Mouse (Mus musculus) T-cell, adult 2 months (primary cell): ENCODE results near the gene Loxl1.
"Not testable (repeated sequence)": the region's sequence is repeated elsewhere in the genome, so short reads cannot be mapped to it uniquely, and the experiment has no call there.

Experiments used
- DNase-seq: peaks from one replicate; pipeline ENCODE4 v3.0.0; 2022; ENCODE audit warnings: low spot score

Loxl1 gene

DNA sequence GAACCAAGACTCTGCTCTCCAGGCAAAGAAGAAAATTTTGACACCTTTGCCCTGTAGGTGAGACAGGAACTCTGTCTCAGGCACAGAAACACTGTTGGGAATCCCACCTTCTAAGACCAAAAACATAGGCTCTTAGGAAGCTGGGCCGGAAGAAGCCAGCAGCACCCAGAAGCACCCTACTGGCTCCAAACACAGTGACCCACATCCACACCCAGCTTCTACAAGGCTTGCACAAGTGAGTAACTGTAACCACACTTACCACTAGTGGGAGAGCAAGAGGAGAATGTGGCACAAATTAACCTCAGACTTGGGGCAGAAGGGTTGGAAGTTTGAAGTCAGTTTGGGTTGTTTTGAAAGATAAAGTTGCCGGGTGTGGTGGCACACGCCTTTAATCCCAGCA, 37.2 kb downstream of the Loxl1 start:
- peak; percentile 42 for DNase-seq

DNA sequence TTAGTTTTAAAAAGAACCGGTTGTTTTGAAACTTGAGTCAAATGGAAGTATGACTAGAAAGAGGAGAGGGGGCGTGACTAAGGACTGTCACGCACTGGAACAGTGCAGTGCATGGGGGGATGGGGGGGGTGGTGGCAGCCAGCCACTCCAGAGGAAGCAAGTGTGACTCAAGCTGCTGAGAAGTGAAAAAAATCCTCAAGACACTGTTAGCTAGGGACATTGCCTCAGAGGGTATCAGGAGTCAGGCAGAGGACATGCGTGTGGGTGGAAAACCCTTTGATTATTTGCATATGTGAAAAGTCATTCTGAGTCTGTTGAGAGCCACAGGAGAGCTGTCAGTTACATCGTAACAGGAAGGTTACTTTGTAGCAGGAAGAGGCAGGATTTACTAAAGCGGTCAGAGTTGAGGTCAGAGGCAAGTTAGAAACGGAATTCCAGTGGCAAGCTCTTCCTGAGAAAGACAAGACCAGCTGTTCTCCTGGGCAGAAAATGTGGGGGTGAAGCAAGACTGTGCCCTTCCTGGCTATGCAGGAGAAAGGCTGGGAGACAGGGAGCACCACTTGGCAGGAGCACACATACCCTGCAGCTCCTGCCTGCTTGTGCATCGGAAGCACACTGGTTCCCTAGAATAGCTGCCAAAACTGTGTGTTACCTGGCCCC, 37.7 kb downstream of the Loxl1 start:
- peak; percentile 42 for DNase-seq

DNA sequence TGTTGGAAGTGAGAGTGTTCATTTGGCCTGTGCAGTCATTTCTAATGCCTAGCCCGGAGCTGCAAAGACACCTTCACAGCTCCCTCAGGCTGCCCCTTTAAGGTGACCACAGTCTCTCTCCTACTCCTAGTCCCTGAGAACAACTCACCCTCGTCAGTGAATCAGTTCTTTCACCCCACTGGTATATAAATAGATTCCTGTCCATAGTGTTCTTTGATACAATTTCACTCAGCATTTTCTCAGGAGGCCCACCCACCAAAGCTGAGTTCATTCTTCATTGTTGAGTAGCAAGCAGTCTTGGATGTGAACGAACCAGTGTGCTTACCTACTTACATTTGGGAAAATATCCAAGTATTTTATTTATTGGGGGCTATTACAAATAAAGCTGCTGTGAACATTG, 38.4 kb downstream of the Loxl1 start:
- no peak for DNase-seq

DNA sequence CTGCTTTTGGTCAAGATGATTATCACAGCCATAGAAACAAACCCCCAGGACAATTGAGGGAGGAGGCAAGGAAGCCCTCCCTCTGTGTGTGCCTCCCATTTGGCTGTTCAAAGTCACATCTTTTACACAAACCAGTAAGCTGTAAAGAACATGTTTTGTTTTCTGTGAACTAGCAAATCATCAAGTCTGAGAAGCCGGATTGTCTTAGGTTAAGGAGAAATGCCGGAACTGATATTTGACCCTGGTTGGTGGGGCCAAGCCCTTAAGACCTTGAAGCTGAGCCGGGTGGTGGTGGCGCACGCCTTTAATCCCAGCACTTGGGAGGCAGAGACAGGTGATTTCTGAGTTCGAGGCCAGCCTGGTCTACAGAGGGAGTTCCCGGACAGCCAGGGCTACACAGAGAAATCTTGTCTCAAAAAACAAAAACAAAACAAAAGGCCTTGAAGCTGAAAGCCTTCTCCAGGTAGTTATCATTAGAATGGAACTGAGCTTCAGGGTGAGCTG, 38.8 kb downstream of the Loxl1 start:
- no peak for DNase-seq

DNA sequence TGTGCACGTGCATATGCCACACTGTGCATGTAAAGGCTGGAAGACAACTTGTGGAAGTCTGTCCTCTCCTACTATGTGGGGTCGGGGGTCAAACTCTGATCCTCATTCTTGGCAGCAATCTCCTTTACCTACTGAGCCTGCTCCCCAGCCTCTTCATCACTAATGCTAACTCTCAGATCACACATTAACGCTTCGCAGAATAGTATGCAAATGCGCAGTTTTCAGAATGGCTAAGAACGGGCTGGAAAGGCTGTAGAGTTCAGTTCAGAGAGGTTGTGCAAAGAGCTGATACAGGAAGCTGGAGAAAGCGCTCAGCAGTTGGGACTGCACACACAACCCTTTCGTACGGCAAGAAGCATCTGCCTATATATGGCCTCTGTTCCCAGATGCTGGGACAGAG, 40.1 kb downstream of the Loxl1 start:
- no peak for DNase-seq

DNA sequence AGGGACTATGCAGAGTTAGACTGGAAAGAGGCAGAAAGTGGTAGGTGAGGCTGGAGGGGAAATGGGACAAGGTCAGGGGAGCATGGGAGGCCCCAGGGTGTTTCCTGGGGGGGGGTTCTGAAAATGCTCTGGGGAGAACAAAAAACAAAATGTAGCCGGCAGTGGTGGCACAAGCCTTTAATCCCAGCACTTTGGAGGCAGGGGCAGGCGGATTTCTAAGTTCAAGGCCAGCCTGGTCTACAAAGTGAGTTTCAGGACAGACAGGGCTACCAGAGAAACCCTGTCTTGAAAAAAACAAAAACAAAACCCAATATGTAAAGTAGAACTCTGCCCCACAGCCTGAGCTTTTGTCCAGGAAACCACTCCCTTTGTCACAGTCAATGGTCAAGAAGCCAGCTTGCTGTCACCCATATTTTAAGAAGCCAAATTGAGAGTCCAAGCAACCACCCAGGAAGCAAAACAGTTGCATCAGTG, 40.9 kb downstream of the Loxl1 start:
- DNase-seq, result no peak

DNA sequence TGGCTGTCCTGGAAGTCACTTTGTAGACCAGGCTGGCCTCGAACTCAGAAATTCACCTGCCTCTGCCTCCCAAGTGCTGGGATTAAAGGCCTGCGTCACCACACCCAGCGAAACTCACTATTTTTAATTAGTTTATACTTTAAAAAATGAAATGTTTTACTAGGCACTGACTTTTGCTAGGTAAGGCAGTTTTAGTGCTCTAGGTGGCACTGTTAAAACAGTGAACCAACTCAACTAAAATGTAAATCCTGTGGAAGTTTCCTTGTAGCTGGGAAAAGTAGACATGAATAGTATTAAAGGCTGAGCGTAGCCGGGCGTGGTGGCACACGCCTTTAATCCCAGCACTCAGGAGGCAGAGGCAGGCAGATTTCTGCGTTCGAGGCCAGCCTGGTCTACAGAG, 41.4 kb downstream of the Loxl1 start:
- DNase-seq, result not testable (repeated sequence)

DNA sequence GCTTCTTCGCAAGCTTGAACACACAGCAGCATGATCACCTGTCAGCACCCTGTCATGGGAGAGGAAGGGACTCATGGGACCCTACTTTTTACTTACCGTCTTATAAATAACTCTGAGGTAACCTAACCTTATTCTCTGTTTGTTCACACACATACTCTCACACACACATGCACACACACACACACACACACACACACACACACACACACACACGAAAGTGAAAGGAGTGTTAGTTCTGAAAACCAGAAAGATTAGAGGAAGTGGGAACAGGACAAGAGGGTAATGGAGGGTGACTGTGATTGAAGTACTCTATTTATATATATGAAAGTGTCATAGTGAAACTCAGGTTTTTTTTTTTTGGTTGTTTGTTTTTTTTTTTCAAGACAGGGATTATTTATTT, 41.9 kb downstream of the Loxl1 start:
- DNase-seq, result peak; percentile 74

DNA sequence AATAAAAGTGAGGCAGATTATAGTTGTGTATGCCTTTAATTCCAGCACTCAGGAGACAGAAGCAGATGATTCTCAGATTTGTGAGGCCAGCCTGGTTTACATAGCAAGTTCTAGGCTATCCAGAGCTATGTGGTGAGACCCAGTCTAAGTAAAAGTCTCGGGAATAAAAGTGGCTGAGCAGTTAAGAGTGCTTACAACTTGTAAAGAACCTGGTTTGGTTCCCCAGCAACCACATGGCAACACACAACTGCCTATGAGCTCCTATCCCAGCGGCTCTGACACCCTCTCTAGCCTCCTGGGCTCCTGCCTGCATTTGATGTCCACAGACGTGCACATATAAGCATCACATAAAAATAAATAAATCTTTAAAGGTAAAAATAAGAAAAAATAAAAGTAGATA, 42.9 kb downstream of the Loxl1 start:
- no peak for DNase-seq

DNA sequence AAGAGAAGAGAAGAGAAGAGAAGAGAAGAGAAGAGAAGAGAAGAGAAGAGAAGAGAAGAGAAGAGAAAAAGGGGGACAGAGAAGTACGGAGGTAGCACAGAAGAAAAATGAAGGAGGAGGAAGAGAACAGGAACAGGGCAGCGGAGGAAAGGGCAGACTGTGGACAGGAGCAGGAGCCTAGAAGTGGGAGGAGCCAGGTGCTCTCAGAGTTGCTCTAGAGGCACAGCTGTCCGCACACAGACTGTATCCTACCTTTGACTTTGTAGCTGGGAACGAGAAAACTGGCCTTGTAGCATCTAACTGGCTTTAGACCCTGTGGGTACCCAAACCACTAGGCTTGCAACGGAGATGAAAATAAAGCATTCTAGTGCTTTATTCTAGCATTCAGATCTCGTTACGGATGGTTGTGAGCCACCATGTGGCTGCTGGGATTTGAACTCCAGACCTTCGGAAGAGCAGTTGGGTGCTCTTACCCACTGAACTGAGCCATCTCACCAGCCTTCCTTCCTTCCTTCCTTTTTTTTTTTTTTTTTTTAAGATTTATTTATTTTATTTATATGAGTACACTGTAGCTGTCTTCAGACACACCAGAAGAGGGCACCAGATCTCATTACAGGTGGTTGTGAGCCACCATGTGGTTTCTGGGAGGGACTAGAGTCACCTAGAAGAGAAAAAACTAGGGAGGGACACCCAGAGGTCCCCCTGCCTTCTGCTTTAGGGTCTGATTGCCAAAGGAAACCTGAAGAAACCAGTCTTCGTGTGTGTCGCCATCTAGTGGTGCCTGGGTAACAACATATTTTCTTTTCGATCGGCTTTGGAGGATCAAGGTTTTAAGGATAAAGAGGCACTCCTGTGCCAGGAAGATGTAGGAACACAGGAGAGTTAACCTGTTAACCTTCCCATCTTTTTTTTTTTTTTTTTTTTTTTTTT, 44.3 kb downstream of the Loxl1 start:
- peak; percentile 72 for DNase-seq

DNA sequence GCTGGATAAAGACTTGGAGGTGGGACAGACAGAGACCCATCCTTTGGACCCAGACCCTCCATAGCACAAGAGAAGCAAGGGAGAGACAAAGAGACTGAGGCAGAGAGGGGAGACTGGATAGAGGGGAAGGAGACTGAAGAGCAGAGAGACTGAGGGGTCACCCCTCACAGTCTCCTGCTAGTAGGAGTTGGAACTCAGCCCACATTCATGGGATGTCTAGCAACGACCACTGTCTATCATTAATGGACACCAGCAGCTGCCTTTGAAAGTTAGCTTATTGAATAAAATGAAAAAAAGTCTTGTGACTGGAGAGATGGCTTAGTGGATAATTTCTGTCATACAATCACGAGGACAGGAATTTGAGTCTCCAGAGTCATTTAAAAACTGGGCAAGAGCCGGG, 45.9 kb downstream of the Loxl1 start:
- no peak for DNase-seq

DNA sequence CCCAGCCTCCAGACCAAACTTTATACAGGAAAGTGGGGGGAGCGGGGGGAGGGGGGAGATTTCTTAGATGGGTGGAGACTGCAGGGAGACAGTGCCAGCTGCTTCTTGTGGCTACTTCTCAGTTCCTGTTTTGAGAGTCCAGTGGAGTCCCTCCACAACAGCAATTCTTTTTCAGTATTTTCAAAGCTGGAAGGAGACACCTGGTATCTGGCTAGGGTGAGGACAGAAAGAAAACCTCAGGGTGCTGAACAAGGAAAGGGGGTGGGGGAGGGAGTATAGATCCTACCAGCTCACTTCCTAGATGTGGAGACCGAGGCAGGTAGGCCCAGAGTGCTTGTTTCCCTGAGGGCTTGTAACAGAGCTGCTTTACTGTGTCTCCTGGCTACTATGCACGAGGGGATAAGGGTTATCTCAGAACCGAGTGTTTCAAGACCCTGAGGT, 46.4 kb downstream of the Loxl1 start:
- DNase-seq, result no peak

DNA sequence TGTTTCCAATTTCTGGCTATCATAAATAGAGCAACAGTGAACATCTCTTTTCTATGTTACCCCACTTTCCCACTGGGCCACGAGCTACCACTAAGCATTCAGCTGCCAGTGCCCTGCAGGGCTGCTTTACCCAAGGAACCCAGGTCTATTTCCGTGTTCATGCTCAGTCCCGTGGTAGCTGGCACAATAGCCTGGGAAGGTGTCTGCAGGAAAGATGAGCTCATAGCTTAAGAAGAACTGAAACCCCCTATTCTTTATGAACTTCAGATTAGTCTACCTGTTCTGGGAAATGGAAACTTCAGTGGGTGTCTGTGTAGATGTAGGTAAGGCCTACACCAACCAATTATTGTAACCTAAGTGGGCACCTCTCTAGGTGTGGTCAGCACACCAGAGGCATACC, 47.6 kb downstream of the Loxl1 start:
- no peak for DNase-seq

DNA sequence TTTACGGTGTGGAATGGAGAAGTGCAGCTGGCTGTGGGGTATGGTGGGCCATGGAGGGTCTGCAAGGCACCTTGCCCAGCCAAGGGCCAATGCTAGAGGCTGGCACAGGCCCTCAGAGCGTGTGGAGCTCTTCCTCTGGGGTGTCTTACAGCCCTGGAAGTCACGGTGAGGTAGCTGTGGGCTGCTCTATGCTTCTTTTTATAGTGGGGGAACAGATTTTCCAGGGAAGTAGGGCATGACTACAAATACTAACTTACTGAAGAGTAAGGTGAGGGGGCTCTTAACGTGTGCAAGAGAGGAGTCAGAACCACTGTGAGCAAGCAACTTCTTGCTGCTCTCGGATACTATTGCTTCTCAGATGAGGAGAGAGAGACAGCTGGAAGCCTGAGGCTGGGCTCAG, 50.5 kb downstream of the Loxl1 start:
- no peak for DNase-seq

DNA sequence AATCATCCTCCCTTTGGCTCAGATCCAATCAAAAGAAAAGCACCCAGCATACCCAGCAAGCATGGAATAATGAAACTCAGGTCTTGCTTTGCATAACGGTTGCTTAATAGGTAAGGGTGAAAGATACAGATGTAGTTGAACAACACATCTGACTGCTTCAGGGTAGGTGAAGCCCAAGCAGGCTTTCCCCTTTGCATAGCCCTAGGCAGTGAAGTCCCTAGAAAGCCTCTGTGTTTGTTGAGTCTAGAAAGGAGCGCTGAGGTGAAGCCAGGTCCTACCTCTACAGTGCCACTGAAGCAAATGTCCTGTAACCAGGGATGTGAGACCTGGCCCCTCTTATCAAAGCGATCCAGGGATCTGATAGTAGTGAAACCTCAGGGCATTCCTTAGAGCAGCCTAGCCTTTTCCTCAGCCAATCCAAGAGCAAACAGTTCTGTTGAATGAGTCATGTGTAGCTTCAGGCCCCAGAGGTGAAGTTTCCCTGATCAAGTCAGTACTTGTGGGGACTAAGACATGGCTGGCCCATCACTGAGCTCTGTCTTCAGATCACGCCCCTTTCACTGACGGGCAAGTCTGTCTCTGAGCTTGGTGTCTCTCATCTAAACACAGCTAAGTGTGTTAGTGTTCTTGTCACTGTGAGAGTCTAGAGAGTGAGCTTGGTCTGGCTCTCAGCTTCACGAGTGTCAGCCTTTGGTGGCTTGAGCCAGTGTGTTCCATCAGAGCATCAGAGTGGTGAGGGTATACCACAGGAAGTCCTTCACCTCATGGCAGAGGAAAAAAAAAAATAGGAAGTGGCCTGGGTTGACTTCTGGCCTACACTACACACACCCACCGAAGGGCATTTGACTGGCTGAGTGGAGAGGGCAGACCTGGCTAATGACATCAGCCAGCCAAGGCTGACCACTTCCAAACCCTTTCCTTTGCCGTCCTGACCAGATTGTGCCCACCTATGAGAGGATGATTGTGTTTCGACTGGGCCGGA, 57.0 kb downstream of the Loxl1 start:
- no peak for DNase-seq

DNA sequence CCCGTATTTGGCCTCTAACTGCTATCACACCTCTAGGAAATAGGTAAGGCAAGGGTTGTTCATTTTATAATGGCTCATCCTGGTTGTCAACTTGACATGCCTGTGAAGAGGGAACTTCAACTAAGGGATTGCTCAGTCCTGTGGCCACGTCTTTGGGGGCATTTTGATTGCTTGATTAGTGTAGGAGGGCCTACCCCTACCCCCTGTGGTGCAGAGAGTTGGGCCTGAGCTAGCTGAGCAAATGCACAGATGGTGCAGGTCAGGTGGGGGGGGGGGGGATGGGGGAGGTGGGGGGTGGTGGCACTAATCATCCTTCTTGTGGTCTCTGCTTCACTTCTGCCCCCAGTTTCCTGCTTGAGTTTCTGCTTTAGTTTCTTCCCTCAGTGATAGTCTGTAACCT, 57.9 kb downstream of the Loxl1 start:
- DNase-seq, result no peak

DNA sequence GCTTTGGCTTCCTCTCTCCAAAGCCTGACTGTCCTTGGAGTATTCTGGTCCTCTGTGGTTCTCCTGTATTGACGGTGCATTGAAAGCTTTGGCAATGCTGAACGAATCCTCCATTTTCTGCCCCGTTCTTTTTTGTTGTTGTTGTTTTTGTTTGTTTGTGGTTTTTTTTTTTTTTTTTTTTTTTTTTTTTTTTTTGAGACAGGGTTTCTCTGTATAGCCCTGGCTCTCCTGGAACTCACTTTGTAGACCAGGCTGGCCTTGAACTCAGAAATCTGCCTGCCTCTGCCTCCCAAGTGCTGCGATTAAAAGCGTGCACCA, 59.2 kb downstream of the Loxl1 start:
- not testable (repeated sequence) for DNase-seq

DNA sequence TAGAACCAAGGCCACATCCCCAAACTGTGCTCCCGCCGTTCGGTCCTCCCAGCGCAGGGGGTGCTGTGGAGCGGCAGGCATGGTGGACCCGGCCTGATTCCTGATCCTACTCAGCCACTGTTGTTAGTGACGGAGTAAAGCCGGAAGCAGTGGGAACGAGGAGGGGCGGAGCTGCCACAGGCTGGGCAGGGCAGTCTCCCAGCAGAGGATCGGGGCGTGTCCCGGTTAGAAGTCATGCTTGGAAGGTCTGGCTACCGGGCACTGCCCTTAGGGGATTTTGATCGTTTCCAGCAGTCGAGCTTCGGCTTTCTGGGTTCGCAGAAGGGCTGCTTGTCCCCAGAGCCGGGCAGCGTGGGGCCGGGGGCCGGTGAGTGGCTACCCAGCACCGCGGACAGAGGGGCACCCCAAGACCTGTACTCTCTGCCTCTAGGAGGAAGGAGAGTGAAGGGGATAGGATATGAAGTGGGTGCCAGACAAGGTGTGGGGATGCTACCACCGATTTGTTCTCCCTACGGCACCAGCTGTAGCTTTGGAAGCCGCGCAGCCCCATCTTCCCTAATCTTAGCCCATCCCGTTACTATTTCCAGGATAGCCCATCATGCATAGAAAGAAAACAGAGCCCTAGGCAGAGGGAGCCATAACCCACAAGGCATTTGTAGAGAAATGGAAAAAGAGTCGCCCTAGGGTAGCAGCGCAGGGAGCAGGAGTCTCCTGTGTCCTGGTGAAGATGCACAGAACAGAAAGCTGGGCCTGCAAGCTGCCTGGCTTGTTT, 59.8 kb downstream of the Loxl1 start, which contains the start of gene Stoml1:
Gene Stoml1, plus strand, starts transcription at position 132 of the 772 bp plus-strand sequence.
- DNase-seq, result peak; percentile 95

DNA sequence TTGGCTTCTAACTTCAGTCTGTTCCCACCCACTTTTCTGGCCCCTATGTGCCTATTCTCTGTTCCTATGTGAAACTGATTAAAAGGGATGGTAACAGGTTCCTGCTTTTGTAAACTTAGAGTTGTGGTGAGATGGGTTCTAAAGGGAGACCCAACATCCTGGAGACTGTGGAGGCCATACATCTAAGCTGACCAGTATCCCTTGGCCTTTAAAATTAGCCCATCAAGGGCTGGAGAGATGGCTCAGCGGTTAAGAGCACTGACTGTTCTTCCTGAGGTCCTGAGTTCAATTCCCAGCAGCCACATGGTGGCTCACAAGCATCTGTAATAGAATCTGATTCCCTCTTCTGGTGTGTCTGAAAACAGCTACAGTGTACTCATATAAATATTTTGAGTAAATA, 62.3 kb downstream of the Loxl1 start:
- DNase-seq, result not testable (repeated sequence)

DNA sequence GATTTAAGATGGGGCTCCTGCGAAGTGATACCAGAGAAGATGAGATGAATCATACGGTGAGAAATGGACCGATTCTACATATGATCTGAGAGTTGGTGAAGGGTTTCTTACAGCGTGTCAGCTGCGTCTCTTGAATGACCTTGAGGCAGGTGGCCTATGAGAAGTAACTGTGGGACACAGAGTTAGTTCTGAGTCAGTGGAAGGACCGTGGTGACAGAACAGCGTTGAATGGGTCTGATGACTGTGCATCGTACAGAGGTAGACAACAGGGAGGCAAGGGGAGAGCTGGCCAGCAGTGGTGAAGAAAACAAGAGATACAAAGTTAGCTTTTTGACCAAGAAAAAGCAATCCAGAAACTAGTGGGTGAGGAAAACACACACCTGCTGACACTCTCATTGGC, 62.7 kb downstream of the Loxl1 start:
- no peak for DNase-seq

DNA sequence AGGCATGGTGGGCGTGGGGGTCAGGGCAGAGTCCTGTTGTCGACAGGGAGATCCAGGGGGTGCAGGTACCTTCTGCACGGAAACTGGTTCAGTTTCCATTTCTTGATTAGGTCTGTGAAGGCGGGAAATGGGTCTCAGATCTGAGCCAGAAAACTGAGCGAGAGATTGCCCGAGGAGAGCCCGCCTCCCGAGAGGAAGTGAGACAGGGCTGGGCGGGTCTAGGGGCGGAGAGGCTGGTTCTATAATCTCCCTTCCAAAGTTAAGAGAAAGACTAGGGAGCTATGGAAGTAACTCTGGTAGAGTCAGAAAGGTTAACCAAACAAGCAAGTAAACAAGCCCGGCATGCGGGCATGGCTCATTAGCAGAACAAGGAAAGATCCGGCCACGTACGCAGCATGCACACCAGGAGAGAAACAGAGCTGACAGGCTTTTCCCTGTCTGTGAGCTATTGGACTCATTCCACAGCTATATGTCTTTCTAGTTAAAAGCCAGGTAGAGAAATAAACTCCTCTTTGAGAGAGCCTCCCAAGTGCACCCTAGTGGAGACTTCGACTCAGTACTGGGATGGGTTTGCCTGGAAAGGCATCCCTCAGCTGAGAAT, 63.3 kb downstream of the Loxl1 start, which contains the start of gene Pml:
Gene Pml, minus strand, starts transcription at position 195 of the 601 bp plus-strand sequence.
- peak; percentile 77 for DNase-seq
